Mouse (Mus musculus) spleen, adult 2 months (tissue): Measurements from ENCODE around the gene Ccdc13. TPM values are rescaled to one million over a fixed set of nuclear protein-coding genes. Genes with fewer than 3 reads are reported as not detected.

Experiments
- DNase-seq, 2 experiments: peaks; one replicate each; pipeline versions ENCODE4 v3.0.0 to v3.0.0-alpha.2; 2012 to 2021; ENCODE audit warnings: low spot score in 2 of 2, low read depth in 1 of 2
- H3K27ac ChIP-seq: fragments of 200-500 bp; 2 replicates; pipeline ENCODE4 v1.5.1; 2012; ENCODE audit warnings: low read length, inconsistent platforms; ENCODE audit not compliant: insufficient read depth
- H3K27me3 ChIP-seq: fragments of 200-500 bp; 2 replicates; pipeline ENCODE4 v1.6.1; 2012; ENCODE audit warnings: mild to moderate bottlenecking, moderate library complexity, low read length, inconsistent platforms; ENCODE audit not compliant: control insufficient read depth, insufficient read depth
- H3K36me3 ChIP-seq: fragments of 200-500 bp; 2 replicates; pipeline ENCODE4 v1.6.1; 2012; ENCODE audit warnings: mild to moderate bottlenecking, low read length, inconsistent platforms; ENCODE audit not compliant: control insufficient read depth, insufficient read depth
- H3K4me1 ChIP-seq: fragments of 200-500 bp; 2 replicates; pipeline ENCODE4 v1.6.1; 2011; ENCODE audit warnings: inconsistent platforms; ENCODE audit not compliant: control insufficient read depth, insufficient read depth, insufficient read length
- H3K4me3 ChIP-seq: fragments of 200-500 bp; 2 replicates; pipeline ENCODE4 v1.5.1; 2011; ENCODE audit warnings: mild to moderate bottlenecking, inconsistent platforms; ENCODE audit not compliant: insufficient read depth, insufficient read length; ENCODE audit errors: extremely low read depth
- CTCF ChIP-seq: fragments of 200-500 bp; IDR thresholded peaks from 2 replicates; pipeline ENCODE4 v1.5.1; 2011; ENCODE audit warnings: mild to moderate bottlenecking, inconsistent platforms; ENCODE audit not compliant: insufficient read depth, insufficient read length, insufficient replicate concordance; ENCODE audit errors: extremely low read depth
- POLR2A ChIP-seq: fragments of 200-500 bp; IDR thresholded peaks from 2 replicates; pipeline ENCODE4 v1.6.1; 2011; ENCODE audit warnings: low read depth, low read length, inconsistent platforms
- WGBS: fragments of 180-500 bp; shearing (Covaris S2); methylation state at CpG from one replicate; pipeline ENCODE4 v1.1.7; 2018; 5-methylcytosine and 5-hydroxymethylcytosine counted together
- polyA plus RNA-seq: library from polyadenylated mRNA; depleted of rRNA; stranded (reverse); fragments of >200 nt; gene quantifications from 2 replicates; pipeline ENCODE4 v1.2.3, GENCODE M21; 2012

Ccdc13 gene
- polyA plus RNA-seq, 1 experiment: not detected

DNA sequence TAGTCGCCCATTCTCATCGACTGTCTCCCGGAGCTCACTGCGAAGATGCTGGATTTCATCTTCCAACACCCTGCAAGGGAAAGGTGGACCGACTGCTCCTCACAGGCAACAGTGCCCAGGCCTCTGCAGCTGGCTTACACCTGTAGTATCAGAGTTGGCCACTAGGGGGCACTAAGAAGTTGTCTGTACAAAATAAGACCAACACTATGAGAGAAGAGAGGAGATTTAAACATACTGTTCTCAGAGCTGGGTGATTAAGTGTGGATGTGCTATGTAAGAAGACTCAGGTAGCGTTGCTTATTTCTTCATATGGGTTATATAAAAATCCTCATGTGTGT lies 8.3 kb downstream of the Ccdc13 start:
- Histone ChIP-seq H3K36me3 (no peaks in the 10 kb centered on the region), H3K27me3 (no peaks in the 10 kb centered on the region), H3K4me3 (no peak overlapping the region), H3K4me1 (no peaks in the 10 kb centered on the region), H3K27ac (no peak overlapping the region)
- DNase-seq: peak; percentile 41 to 72
- 29% methylated on average over 6 of the region's 6 CpGs for WGBS
- TF ChIP-seq POLR2A (no peak), CTCF (peak; percentile 52; the same call in 1 of the 2 replicates)

DNA sequence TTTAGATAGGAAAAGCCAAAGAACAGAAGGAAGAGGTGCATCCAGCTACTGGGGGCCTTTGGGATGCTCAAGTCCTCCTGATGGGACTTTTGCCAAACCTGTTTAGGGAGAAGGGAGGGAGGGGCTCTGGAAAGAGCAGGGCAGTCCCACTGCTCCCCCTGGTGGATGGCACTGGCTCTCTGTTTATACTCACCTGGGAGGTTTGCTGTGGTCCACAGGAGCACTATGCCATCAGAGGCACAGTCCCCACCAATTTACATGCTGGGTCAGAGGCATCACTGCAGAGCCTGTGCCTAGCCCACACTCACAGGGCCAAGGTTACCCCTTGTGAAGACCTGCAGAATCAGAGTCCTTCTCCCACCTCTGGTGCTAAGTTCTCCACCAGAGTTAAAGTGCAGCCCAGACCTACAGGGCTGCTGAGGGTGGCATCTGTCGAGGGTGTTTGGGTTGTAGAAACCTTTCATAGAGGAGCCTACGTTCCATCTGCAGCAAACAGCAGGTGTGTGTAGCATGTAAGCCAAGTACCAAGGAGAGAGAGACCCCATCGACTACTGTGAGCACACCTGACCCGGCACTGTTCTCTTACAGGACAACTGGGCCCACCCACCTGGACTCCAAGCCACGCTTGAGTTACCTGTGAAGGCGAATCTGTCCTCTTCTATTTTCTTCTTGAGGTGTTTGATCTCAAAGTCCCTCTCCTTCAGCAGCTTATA lies 8.9 kb downstream of the Ccdc13 start:
- no peak overlapping the region for H3K27ac ChIP-seq
- no peaks in the 10 kb centered on the region for H3K4me1 ChIP-seq
- no peaks in the 10 kb centered on the region for H3K36me3 ChIP-seq
- H3K4me3 ChIP-seq: no peak overlapping the region
- no peaks in the 10 kb centered on the region for H3K27me3 ChIP-seq
- TF ChIP-seq CTCF: peak; percentile 45; the same call in 1 of the 2 replicates
- TF ChIP-seq POLR2A: no peak
- WGBS: 74% methylated on average over 6 of the region's 6 CpGs
- DNase-seq: peak in 1 of 2 experiments; percentile 27

DNA sequence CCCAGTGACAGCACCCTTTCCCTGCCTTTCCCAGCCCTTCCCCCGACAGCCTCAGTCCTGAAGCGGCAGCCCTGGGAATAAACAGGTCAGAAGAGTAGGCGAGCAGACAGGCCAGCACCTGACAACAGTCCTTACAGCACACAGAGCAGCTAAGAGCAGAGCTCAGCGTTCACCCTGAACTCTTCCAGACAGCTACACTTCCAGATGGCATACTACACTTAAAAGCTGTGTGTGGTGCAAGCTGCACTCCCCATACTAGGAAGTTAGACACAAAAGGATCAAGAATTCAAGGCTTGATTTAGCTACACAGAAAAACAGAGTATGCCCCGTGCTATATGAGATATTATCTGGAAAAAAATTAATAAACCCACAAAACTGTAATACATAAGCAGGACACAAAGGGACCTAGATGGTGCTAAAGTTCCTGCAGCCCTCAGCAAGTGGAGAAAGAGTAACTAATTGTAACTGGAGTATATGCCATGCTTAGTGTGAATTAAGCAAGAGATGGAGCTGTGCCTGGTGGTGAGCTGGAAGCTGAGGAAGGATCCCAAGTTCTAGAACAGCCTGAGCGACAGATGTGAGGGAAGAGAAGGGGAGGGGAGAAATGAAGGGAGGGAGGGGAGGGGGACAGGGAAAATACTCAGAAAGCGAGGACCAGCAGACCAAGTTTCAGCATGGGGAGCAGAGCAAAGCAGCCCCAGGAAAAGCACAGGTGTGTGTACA lies 9.8 kb downstream of the Ccdc13 start:
- Histone ChIP-seq H3K27ac (no peak overlapping the region), H3K4me1 (no peaks in the 10 kb centered on the region), H3K4me3 (no peak overlapping the region), H3K36me3 (no peaks in the 10 kb centered on the region), H3K27me3 (no peaks in the 10 kb centered on the region)
- DNase-seq: no peak
- WGBS: 72% methylated on average over 7 of the region's 7 CpGs
- no peak for TF ChIP-seq CTCF
- no peak for TF ChIP-seq POLR2A

DNA sequence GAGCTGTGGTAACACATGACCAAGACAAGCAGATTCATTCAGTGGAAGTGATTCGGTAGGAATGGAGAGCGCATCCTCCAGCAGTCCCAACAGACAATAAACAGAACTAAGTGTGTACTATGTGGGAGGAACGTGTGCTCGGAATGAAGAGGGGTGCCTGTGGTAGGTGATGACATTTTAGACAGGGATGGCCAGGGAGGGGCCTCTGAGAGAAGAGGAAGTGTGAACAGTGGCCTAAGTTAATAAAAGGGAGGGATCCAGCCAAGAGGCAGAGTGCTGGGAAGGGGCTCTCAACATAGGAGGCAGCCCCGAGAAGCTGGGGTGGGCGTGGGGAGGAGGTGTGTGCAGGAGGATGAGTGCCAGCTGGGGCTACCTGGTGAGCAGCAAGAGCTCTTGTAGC lies 10.9 kb downstream of the Ccdc13 start:
- no peak overlapping the region for H3K27ac ChIP-seq
- H3K36me3 ChIP-seq: no peaks in the 10 kb centered on the region
- H3K4me1 ChIP-seq: no peaks in the 10 kb centered on the region
- WGBS: 66% methylated on average over 6 of the region's 6 CpGs
- no peak overlapping the region for H3K4me3 ChIP-seq
- no peaks in the 10 kb centered on the region for H3K27me3 ChIP-seq
- TF ChIP-seq POLR2A: no peak
- DNase-seq: no peak

DNA sequence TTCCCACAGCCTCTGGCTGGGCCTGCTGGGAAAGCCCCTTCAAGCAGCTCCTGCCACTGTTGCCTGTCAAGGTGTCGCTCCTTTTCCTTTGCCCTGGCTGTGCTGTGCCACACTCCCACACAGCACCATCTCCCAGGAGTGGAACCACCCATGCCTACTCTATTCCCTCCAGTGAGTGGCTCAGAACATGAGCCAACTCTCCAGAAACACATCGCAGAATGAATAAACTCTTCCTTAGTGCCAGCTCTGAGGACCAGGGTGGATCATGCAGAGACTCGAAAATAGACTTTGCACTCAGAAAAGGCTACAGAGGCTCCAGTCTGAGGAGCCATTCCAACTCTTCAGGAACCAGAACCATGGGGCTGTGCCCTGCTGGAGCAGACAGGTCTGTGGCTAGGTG lies 12.9 kb downstream of the Ccdc13 start:
- Histone ChIP-seq H3K4me3 (no peak overlapping the region), H3K27ac (no peak overlapping the region), H3K36me3 (no peaks in the 10 kb centered on the region), H3K27me3 (no peaks in the 10 kb centered on the region), H3K4me1 (no peaks in the 10 kb centered on the region)
- DNase-seq: no peak
- TF ChIP-seq POLR2A: no peak
- TF ChIP-seq CTCF: no peak
- WGBS: 89% methylated on average over 3 of the region's 3 CpGs

DNA sequence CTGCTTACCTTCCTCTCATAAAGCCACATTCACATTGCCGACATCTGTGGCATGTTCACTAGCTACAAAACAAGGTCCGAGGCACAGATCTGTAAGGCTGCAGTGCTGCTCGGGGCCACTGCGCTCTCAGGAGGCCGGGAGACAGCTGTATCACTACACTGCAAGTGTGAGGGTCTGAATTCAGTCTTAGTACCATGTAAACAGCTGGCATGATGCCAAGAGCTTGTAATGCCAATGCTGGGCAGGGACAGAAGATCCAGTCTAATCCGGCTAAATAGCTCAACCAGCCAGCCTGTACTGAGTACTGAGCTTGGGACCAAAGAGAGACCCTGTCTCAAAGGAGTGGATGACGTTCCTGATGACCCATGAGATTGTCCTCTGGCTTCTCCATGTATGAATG lies 15.3 kb downstream of the Ccdc13 start:
- 86% methylated on average over 7 of the region's 7 CpGs for WGBS
- Histone ChIP-seq H3K27me3 (no peaks in the 10 kb centered on the region), H3K27ac (no peak overlapping the region), H3K4me3 (no peak overlapping the region), H3K4me1 (no peaks in the 10 kb centered on the region), H3K36me3 (no peaks in the 10 kb centered on the region)
- DNase-seq: no peak
- TF ChIP-seq CTCF (no peak), POLR2A (no peak)

DNA sequence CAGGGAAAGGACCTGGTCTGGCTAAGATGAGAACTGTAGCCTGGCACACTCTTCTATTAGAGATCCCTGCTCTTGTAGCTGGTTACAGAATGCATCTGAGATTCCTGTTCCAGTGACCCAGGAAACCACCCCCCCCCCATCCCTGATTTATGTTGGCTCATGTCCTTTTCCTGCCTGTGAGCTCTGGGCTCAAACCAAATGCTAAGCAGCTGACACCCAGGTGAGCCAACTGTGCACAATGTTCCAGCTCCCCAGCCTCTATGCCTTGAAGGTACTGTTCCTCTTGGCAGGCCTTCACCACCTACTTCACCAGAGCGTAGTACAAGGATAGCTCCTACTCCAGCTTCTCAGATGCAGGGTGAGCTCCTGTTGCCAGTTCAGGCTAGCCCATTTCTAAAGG lies 16.2 kb downstream of the Ccdc13 start:
- no peaks in the 10 kb centered on the region for H3K36me3 ChIP-seq
- no peak for TF ChIP-seq CTCF
- no peak for TF ChIP-seq POLR2A
- WGBS: 97% methylated on average over 1 of the region's 1 CpGs
- no peaks in the 10 kb centered on the region for H3K4me1 ChIP-seq
- DNase-seq: no peak
- no peak overlapping the region for H3K4me3 ChIP-seq
- no peak overlapping the region for H3K27ac ChIP-seq
- no peaks in the 10 kb centered on the region for H3K27me3 ChIP-seq
